Mouse (Mus musculus): ENCODE results near the gene Gnai3. TPM values are rescaled to one million over a fixed set of nuclear protein-coding genes. Genes with fewer than 3 reads are reported as not detected.

Gnai3 gene
- polyA plus RNA-seq, 1 experiment from 2014 or later = 196 TPM

DNA sequence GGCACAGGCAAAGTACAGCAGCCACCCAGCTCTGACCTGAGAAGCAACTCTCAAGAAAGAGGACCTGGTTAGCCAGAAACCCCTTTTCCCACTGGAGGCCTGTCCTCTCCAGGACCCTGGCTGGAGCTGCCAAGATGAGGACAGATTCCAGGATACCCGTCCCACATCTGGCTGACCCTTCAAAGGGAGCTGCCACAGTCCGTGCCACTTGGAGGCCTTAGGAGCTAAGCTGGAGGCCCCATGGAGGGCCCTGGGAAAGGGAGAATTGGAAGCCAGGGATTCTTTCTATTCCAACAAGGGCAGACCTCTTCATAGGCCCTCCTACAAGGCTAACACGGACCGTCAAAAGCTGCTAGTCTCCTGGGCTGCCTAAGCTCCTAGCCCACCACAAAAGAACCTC is 64.3 kb downstream of the Gnai3 start:
- Histone ChIP-seq H3K27me3 (ENCODE audit: insufficient read depth, low read length) (no peaks in the 10 kb centered on the region), H3K9me3 (ENCODE audit: low read length) (no peaks in the 10 kb centered on the region), H3K4me3 (ENCODE audit: low read length) (no peak overlapping the region), H3K9ac (replicated peaks; ENCODE audit: low read length) (peak overlapping the region; percentile 38), H3K4me2 (replicated peaks; ENCODE audit: low read depth, low read length) (peak overlapping the region; percentile 22; the same call in 1 of the 2 replicates), H3K36me3 (ENCODE audit: insufficient read depth, low read length) (peaks cover 38% of the 10 kb centered on the region), H3K4me1 (ENCODE audit: insufficient read depth, low read length) (peaks cover 33% of the 10 kb centered on the region), H3K27ac (ENCODE audit: low read length) (peak overlapping the region; percentile 26; the same call in 1 of the 2 replicates)
- WGBS = 58% methylated on average over 4 of the region's 4 CpGs
- ATAC-seq (ENCODE audit: low FRiP score, low TSS enrichment) = no peak

DNA sequence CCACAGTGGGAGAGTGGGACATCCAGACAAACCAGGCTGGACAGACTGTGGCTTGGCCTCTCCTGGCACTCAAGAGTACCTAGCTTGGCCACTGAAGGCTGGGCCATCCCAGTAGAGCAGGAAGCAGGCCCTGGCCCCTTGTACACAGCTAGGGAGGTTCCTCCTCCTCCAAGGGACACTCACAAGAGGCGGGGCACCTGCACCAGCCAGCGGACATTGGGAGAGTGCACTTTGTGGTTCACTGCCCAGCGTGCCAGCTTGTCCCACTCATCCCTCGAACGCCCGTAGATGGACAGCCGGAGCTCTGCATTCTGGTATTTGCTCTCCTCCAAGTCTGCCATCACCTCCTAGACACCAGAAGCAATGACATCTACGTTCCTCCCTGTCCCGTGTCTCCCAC is 69.1 kb downstream of the Gnai3 start:
- Histone ChIP-seq H3K4me1 (ENCODE audit: insufficient read depth, low read length) (peaks cover 5% of the 10 kb centered on the region), H3K9me3 (ENCODE audit: low read length) (no peaks in the 10 kb centered on the region), H3K9ac (replicated peaks; ENCODE audit: low read length) (no peak overlapping the region), H3K36me3 (ENCODE audit: insufficient read depth, low read length) (peaks cover 63% of the 10 kb centered on the region), H3K4me3 (ENCODE audit: low read length) (no peak overlapping the region), H3K4me2 (replicated peaks; ENCODE audit: low read depth, low read length) (no peak overlapping the region), H3K27me3 (ENCODE audit: insufficient read depth, low read length) (no peaks in the 10 kb centered on the region), H3K27ac (ENCODE audit: low read length) (no peak overlapping the region)
- 80% methylated on average over 9 of the region's 9 CpGs for WGBS
- peak; percentile 54 for ATAC-seq (ENCODE audit: low FRiP score, low TSS enrichment)

DNA sequence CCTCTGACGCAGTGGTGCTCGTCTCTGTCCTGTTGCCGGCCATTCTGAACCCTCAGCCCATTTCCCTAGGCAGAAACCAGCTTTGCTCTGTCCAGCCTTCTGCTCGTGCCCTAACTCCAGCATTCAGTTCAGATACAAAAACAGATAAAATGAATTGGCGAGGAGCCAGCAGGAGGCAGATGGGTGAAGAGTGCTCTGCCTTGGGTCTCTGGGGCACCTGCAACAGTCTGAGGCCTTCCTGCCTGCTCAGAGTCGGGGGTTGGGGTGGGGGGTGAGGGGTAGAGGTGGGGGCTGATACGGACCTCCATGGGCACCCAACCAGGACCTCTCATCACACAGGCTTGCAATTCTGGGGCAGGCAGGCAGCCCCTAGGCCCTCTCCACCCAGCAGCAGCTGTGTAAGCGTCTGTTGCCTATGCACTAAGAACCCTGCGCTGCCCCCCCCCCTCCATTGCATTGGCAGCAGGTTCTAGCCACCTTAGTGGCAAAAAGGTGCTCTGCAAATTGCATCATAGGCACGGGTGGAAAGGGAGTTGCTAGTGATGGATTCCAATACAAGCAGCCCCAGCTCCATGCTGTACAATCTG is 72.9 kb downstream of the Gnai3 start:
- H3K4me2 ChIP-seq (replicated peaks; ENCODE audit: low read depth, low read length) = no peak overlapping the region
- 70% methylated on average over 10 of the region's 10 CpGs for WGBS
- peaks cover 38% of the 10 kb centered on the region for H3K36me3 ChIP-seq (ENCODE audit: insufficient read depth, low read length)
- no peak overlapping the region for H3K27ac ChIP-seq (ENCODE audit: low read length)
- H3K9me3 ChIP-seq (ENCODE audit: low read length) = no peaks in the 10 kb centered on the region
- no peak overlapping the region for H3K9ac ChIP-seq (replicated peaks; ENCODE audit: low read length)
- H3K4me1 ChIP-seq (ENCODE audit: insufficient read depth, low read length) = no peaks in the 10 kb centered on the region
- no peaks in the 10 kb centered on the region for H3K27me3 ChIP-seq (ENCODE audit: insufficient read depth, low read length)
- H3K4me3 ChIP-seq (ENCODE audit: low read length) = no peak overlapping the region
- no peak for ATAC-seq (ENCODE audit: low FRiP score, low TSS enrichment)

DNA sequence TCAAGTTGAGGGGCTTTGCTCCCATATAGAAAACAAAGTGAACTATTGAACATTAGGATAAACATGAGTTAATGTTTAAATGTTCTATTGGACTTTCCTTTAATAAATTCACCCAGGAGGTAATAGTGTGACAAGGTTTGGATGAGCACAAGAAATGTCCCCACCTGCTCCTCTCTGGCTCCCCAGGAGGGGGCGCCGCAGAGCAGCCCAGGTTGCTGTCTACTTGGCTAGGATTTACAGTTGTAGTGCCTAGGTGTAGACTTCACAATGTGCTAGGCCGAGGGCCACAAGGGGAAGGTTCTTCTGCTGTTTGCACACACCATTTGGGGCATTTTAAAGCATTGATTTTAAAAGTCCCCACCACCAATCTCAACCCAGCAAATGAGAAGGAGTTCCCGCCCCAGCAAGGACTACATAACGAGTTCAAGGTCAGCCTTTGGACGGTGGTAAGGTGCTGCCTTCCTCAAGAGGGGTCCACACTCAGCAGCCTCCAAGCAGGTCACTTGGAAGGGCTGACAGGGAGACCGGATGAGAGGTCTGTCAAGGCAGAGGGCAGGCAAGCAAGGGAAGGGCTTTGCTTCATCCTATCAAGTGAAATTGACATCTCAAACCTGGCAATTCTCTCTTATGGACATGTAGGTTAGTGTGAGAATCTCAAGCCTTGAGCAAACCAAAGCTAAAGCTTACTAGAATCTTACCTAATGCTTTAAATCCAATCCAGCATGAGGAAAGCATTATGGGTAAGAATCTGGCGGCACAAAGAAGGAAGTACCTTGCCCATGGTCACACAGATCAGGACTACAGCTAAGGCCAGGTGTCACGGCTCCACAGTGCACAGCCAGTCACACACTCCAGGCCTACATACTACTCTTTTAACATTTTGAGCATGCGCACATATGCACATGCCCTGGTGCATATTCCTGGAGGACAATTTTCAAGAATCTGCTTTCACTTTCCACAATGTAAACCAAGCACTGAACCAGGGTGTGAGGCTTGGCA is 75.4 kb downstream of the Gnai3 start:
- WGBS = 64% methylated on average over 10 of the region's 10 CpGs
- no peak overlapping the region for H3K27ac ChIP-seq (ENCODE audit: low read length)
- no peaks in the 10 kb centered on the region for H3K4me1 ChIP-seq (ENCODE audit: insufficient read depth, low read length)
- H3K27me3 ChIP-seq (ENCODE audit: insufficient read depth, low read length) = no peaks in the 10 kb centered on the region
- H3K9me3 ChIP-seq (ENCODE audit: low read length) = no peaks in the 10 kb centered on the region
- no peak overlapping the region for H3K9ac ChIP-seq (replicated peaks; ENCODE audit: low read length)
- H3K36me3 ChIP-seq (ENCODE audit: insufficient read depth, low read length) = peaks cover 15% of the 10 kb centered on the region
- H3K4me2 ChIP-seq (replicated peaks; ENCODE audit: low read depth, low read length) = no peak overlapping the region
- ATAC-seq (ENCODE audit: low FRiP score, low TSS enrichment) = peak; percentile 16; the same call in 1 of the 2 replicates
- no peak overlapping the region for H3K4me3 ChIP-seq (ENCODE audit: low read length)

DNA sequence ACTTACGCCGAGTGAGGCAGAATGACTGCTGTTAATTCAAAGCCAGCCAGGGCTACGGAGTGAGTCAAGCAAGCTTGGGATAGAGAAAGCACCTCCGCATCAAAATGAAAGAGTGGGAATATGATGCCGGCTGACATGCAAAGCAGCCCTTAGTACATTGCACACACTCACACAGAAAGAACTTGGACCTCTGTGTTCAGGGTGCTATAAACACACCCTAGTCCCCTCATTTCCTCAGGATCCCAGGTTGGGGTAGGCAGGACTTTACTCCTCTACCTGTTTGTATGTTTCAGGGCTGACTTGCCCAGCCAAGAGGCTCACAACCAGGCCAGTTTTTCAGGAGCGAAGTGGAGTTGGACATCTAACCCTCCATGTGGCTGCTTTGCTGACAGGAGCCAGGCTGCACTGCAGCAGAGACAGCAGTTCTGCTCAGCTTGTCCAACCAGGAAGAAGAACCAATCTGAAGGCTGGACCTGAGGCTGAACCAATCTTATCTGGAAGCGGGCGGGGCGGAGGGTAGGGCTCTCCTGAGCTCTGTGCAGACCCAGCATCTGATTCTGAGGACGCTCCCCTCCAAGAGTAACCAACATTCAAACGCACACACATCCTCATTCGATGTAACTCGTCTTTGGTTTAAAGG is 76.6 kb downstream of the Gnai3 start:
- peaks cover 3% of the 10 kb centered on the region; the same call in 1 of the 2 replicates for H3K36me3 ChIP-seq (ENCODE audit: insufficient read depth, low read length)
- H3K27me3 ChIP-seq (ENCODE audit: insufficient read depth, low read length) = no peaks in the 10 kb centered on the region
- 58% methylated on average over 13 of the region's 13 CpGs for WGBS
- H3K4me1 ChIP-seq (ENCODE audit: insufficient read depth, low read length) = no peaks in the 10 kb centered on the region
- no peak overlapping the region for H3K4me3 ChIP-seq (ENCODE audit: low read length)
- peak overlapping the region; percentile 59; the same call in 1 of the 2 replicates for H3K27ac ChIP-seq (ENCODE audit: low read length)
- ATAC-seq (ENCODE audit: low FRiP score, low TSS enrichment) = 0 out of 2 replicates have a peak, but pooled peaks have one; percentile 27
- no peaks in the 10 kb centered on the region for H3K9me3 ChIP-seq (ENCODE audit: low read length)
- H3K4me2 ChIP-seq (replicated peaks; ENCODE audit: low read depth, low read length) = no peak overlapping the region
- no peak overlapping the region for H3K9ac ChIP-seq (replicated peaks; ENCODE audit: low read length)

DNA sequence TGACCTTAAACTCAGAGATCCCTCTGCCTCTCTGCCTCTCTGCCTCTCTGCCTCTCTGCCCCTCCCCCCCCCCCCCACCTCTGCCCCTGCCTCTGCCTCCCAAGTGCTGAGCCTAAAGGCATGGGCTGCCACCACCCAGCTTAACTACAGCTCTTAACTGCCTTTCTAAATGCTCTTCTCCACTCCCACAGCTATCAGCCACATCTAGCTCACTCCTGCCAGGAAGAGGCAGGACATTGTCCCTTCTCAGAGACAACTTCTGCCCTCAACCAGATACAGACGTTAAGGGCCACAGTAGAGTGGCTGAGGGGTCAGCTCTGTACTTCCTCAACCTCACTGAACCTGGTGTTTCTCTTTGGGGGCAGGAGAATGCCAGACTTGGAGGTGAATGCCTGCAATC is 77.1 kb downstream of the Gnai3 start:
- Histone ChIP-seq H3K27me3 (ENCODE audit: insufficient read depth, low read length) (no peaks in the 10 kb centered on the region), H3K4me3 (ENCODE audit: low read length) (no peak overlapping the region), H3K27ac (ENCODE audit: low read length) (peak overlapping the region; percentile 59; the same call in 1 of the 2 replicates), H3K4me2 (replicated peaks; ENCODE audit: low read depth, low read length) (no peak overlapping the region), H3K4me1 (ENCODE audit: insufficient read depth, low read length) (no peaks in the 10 kb centered on the region), H3K36me3 (ENCODE audit: insufficient read depth, low read length) (no peaks in the 10 kb centered on the region), H3K9me3 (ENCODE audit: low read length) (no peaks in the 10 kb centered on the region), H3K9ac (replicated peaks; ENCODE audit: low read length) (no peak overlapping the region)
- WGBS = 4% methylated on average over 1 of the region's 1 CpGs
- no peak for ATAC-seq (ENCODE audit: low FRiP score, low TSS enrichment)

DNA sequence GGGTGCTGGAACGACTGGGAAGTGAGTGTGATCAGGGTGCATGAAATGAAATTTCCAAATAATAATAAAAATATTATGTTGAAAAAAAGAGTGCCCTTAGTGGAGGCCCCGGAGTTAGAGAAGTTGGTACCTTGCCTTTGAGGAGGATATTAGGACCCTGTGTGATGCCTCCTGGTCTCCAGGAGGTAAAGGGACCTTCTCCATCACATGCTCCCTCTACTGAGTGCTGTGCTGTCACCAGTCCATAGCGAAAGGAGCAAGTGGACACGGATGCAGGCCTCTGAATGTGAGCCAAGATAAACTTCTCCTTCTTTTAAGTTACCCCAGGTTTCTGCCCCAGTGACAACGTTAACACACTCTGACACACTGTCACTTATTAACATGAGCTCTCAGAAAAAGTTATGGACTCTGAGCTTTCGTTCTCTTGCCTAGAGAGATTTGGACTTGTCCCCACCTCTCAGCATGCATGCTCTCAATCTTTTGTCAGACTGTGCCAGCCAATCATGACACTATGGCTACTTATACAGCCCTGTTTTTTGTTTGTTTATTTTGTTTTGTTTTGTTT is 78.5 kb downstream of the Gnai3 start:
- no peaks in the 10 kb centered on the region for H3K9me3 ChIP-seq (ENCODE audit: low read length)
- H3K4me3 ChIP-seq (ENCODE audit: low read length) = no peak overlapping the region
- H3K9ac ChIP-seq (replicated peaks; ENCODE audit: low read length) = no peak overlapping the region
- no peak overlapping the region for H3K27ac ChIP-seq (ENCODE audit: low read length)
- no peak overlapping the region for H3K4me2 ChIP-seq (replicated peaks; ENCODE audit: low read depth, low read length)
- H3K36me3 ChIP-seq (ENCODE audit: insufficient read depth, low read length) = no peaks in the 10 kb centered on the region
- no peaks in the 10 kb centered on the region for H3K27me3 ChIP-seq (ENCODE audit: insufficient read depth, low read length)
- ATAC-seq (ENCODE audit: low FRiP score, low TSS enrichment) = peak; percentile 52; the same call in 1 of the 2 replicates
- H3K4me1 ChIP-seq (ENCODE audit: insufficient read depth, low read length) = no peaks in the 10 kb centered on the region
- WGBS = 35% methylated on average over 6 of the region's 6 CpGs

DNA sequence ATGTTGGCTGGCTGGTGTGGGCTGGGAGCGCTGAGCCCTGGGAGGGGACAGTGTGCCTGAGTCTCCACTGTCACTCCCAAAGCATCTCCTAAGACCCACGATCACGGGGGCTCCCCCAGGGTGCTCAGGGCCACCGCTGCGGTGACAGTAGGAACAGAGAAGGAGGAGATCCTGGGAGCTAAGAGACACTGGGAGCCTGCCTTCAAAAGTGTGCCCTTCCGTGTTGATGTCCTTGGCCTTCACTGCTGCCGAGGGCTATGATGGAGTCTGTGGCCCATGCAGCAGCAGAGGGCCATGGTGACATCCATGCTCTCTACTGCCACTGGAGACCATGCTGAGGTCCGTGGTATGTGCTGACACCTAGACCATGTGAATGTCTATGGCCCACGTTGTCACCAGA is 80.4 kb downstream of the Gnai3 start:
- no peaks in the 10 kb centered on the region for H3K4me1 ChIP-seq (ENCODE audit: insufficient read depth, low read length)
- H3K9ac ChIP-seq (replicated peaks; ENCODE audit: low read length) = no peak overlapping the region
- WGBS = 83% methylated on average over 9 of the region's 9 CpGs
- H3K36me3 ChIP-seq (ENCODE audit: insufficient read depth, low read length) = no peaks in the 10 kb centered on the region
- H3K27ac ChIP-seq (ENCODE audit: low read length) = no peak overlapping the region
- no peak overlapping the region for H3K4me2 ChIP-seq (replicated peaks; ENCODE audit: low read depth, low read length)
- no peak overlapping the region for H3K4me3 ChIP-seq (ENCODE audit: low read length)
- no peaks in the 10 kb centered on the region for H3K27me3 ChIP-seq (ENCODE audit: insufficient read depth, low read length)
- no peak for ATAC-seq (ENCODE audit: low FRiP score, low TSS enrichment)
- no peaks in the 10 kb centered on the region for H3K9me3 ChIP-seq (ENCODE audit: low read length)

DNA sequence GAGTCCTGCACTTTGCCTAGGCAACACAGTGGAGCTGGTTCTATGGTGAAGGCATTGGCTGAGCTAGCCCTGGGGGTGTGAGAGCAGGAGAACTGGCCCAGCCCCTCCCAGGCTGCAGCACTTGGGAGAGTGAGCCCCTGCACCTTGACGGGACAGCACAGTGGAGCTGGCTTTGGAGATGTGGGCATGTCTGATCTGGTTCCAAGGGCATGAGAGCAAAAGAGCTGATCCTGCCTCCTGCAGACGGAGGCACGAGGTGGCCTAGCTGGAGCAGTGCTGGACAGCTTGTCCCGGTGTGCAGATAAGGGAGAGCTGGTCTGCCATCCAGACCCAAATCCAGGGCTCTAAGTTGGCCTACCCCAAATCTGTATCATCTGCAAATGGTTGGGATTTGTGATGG is 81.3 kb downstream of the Gnai3 start:
- 76% methylated on average over 4 of the region's 4 CpGs for WGBS
- Histone ChIP-seq H3K27me3 (ENCODE audit: insufficient read depth, low read length) (no peaks in the 10 kb centered on the region), H3K4me1 (ENCODE audit: insufficient read depth, low read length) (no peaks in the 10 kb centered on the region), H3K9me3 (ENCODE audit: low read length) (no peaks in the 10 kb centered on the region), H3K4me2 (replicated peaks; ENCODE audit: low read depth, low read length) (no peak overlapping the region), H3K36me3 (ENCODE audit: insufficient read depth, low read length) (no peaks in the 10 kb centered on the region), H3K27ac (ENCODE audit: low read length) (no peak overlapping the region), H3K4me3 (ENCODE audit: low read length) (no peak overlapping the region), H3K9ac (replicated peaks; ENCODE audit: low read length) (no peak overlapping the region)
- no peak for ATAC-seq (ENCODE audit: low FRiP score, low TSS enrichment)
